Mouse (Mus musculus): Measurements from ENCODE around the gene Agap2. TPM values are rescaled to one million over a fixed set of nuclear protein-coding genes. Genes with fewer than 3 reads are reported as not detected.
"Not testable (repeated sequence)": the region's sequence is repeated elsewhere in the genome, so short reads cannot be mapped to it uniquely, and the experiment has no call there.

Gene Agap2
- polyA plus RNA-seq, 1 experiment from 2014 or later, result 0.33 TPM

DNA sequence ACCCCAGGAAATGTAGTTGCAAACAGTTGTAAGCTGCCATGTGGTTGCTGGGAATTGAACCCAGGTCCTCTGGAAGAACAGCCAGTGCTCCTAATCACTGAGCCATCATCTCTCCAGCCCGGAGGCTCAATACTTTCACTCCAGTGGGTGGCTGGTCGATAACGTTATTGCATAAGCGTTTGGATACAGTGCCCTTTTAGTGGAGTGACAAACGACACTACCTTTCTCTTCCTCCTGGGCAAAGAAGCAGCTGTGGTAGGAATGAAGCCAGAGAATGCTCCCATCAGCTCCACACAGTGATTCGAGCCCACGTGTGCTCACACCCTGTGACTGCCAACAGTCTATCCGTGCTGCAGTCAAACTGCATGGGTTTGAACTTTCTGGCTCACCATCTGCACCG lies 3.9 kb upstream of the Agap2 start:
- Histone ChIP-seq H3K9me3 (no peaks in the 10 kb centered on the region), H3K27me3 (ENCODE audit: insufficient read depth, poor library complexity, severe bottlenecking) (peaks cover 14% of the 10 kb centered on the region), H3K4me3 (peak overlapping the region; percentile 74), H3K36me3 (peaks cover 26% of the 10 kb centered on the region), H3K27ac (peak overlapping the region; percentile 93; the same call in 1 of the 2 replicates), H3K4me1 (replicated peaks) (peaks cover 38% of the 10 kb centered on the region)
- no peak for DNase-seq (ENCODE audit: low spot score)
- 81% methylated on average over 9 of the region's 9 CpGs for WGBS

DNA sequence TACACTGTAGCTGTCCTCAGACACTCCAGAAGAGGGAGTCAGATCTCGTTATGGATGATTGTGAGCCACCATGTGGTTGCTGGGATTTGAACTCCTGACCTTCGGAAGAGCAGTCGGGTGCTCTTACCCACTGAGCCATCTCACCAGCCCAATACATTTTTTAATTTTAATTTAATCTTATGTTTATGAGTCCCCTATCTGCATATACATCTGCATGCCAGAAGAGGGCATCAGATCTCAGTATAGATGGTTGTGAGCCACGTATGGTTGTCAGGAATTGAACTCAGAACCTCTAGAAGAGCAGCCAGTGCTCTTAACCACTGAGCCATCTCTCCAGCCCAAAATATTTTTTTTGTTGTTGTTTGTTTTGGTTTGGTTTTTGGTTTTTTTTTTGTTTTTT lies 2.8 kb upstream of the Agap2 start:
- not testable (repeated sequence) for DNase-seq (ENCODE audit: low spot score); H3K27ac ChIP-seq; H3K9me3 ChIP-seq; H3K4me3 ChIP-seq
- H3K36me3 ChIP-seq, result peaks cover 16% of the 10 kb centered on the region
- H3K27me3 ChIP-seq (ENCODE audit: insufficient read depth, poor library complexity, severe bottlenecking), result peaks cover 24% of the 10 kb centered on the region
- 89% methylated on average over 4 of the region's 4 CpGs for WGBS
- peaks cover 34% of the 10 kb centered on the region for H3K4me1 ChIP-seq (replicated peaks)

DNA sequence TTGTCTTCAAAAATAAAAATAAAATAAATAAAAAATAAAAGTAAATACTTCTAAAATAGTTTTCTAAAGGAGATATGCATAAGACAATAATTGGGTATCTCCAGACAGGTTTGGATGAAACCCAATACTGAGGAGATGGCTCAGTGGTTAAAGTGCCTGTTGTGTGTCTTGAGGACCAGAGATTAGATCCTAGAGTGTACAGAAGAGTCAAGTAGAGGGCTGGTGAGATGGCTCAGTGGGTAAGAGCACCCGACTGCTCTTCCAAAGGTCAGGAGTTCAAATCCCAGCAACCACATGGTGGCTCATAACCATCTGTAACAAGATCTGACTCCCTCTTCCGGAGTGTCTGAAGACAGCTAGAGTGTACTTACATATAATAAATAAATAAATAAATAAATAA lies 2.1 kb upstream of the Agap2 start:
- H3K4me3 ChIP-seq; DNase-seq (ENCODE audit: low spot score); H3K27ac ChIP-seq; H3K9me3 ChIP-seq; H3K36me3 ChIP-seq: not testable (repeated sequence)
- Histone ChIP-seq H3K27me3 (ENCODE audit: insufficient read depth, poor library complexity, severe bottlenecking) (peaks cover 31% of the 10 kb centered on the region), H3K4me1 (replicated peaks) (peaks cover 38% of the 10 kb centered on the region)
- WGBS, result 85% methylated on average over 2 of the region's 2 CpGs

- no peak for DNase-seq (ENCODE audit: low spot score)
- H3K4me3 ChIP-seq, result no peak overlapping the region
- no peaks in the 10 kb centered on the region for H3K9me3 ChIP-seq
- H3K4me1 ChIP-seq (replicated peaks), result peaks cover 38% of the 10 kb centered on the region
- H3K27me3 ChIP-seq (ENCODE audit: insufficient read depth, poor library complexity, severe bottlenecking), result peaks cover 42% of the 10 kb centered on the region
- H3K27ac ChIP-seq, result no peak overlapping the region
- no peaks in the 10 kb centered on the region for H3K36me3 ChIP-seq
- 91% methylated on average over 1 of the region's 1 CpGs for WGBS
Measured at GRCm38 (mm10) chr10:127073981-127074380, 1.1 kb upstream of the Agap2 start.

- no peaks in the 10 kb centered on the region for H3K9me3 ChIP-seq
- no peaks in the 10 kb centered on the region for H3K36me3 ChIP-seq
- H3K27ac ChIP-seq, result no peak overlapping the region
- no peak for DNase-seq (ENCODE audit: low spot score)
- H3K4me3 ChIP-seq, result no peak overlapping the region
- peaks cover 46% of the 10 kb centered on the region for H3K4me1 ChIP-seq (replicated peaks)
- WGBS, result 75% methylated on average over 8 of the region's 8 CpGs
- H3K27me3 ChIP-seq (ENCODE audit: insufficient read depth, poor library complexity, severe bottlenecking), result peaks cover 58% of the 10 kb centered on the region
Measured at GRCm38 (mm10) chr10:127075651-127076050, 567 bp downstream of the Agap2 start.

- Histone ChIP-seq H3K27ac (no peak overlapping the region), H3K27me3 (ENCODE audit: insufficient read depth, poor library complexity, severe bottlenecking) (peaks cover 63% of the 10 kb centered on the region), H3K36me3 (no peaks in the 10 kb centered on the region), H3K9me3 (no peaks in the 10 kb centered on the region), H3K4me3 (no peak overlapping the region), H3K4me1 (replicated peaks) (peaks cover 46% of the 10 kb centered on the region)
- 59% methylated on average over 4 of the region's 4 CpGs for WGBS
- DNase-seq (ENCODE audit: low spot score), result no peak
Measured at GRCm38 (mm10) chr10:127076082-127076481, 998 bp downstream of the Agap2 start.

GRCm38 (mm10) chr10:127077515-127077914 lies 2.4 kb downstream of the Agap2 start:
- Histone ChIP-seq H3K9me3 (no peaks in the 10 kb centered on the region), H3K4me3 (peak overlapping the region; percentile 78; the same call in 1 of the 2 replicates), H3K27ac (0 out of 2 replicates have a peak overlapping the region, but pooled peaks have one; percentile 31), H3K4me1 (replicated peaks) (peaks cover 56% of the 10 kb centered on the region), H3K36me3 (no peaks in the 10 kb centered on the region), H3K27me3 (ENCODE audit: insufficient read depth, poor library complexity, severe bottlenecking) (peaks cover 77% of the 10 kb centered on the region)
- WGBS, result 4% methylated on average over 10 of the region's 10 CpGs
- DNase-seq (ENCODE audit: low spot score), result no peak

DNA sequence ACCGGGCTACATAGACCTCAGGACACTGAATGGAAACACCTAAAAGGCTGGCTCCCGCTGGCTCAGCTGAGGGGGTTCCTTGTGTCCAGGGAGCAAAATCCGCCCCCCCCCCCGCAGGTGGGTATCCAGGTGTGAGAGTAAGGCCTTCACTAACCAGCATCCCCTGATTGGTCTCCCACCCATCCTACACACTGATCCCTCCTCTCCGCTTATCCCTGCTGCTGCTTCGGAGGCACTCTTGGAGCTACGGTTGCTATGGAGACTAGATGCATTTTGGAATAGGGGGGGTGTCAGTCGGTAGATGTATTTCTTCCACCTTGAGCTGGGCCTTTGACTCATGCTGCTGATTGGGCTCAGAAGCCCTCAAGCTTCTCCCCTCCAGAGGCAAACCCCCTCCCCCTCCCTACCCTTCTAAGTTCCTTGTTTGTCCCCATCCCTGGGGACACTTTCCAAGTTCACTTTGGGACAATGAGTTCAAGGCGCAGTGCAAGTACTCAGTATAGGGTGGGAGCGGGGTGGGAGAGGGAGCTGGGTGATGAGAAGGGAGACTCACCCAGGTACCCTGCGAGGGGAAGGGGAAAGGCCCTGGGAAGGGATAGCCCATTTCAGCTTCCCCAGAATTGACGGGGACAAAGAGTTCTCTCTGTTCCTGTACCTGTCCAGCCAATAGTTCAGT lies 3.1 kb downstream of the Agap2 start:
- H3K27me3 ChIP-seq (ENCODE audit: insufficient read depth, poor library complexity, severe bottlenecking), result peaks cover 83% of the 10 kb centered on the region
- 2% methylated on average over 12 of the region's 12 CpGs for WGBS
- H3K4me1 ChIP-seq (replicated peaks), result peaks cover 61% of the 10 kb centered on the region
- peak overlapping the region; percentile 84; the same call in 1 of the 2 replicates for H3K27ac ChIP-seq
- DNase-seq (ENCODE audit: low spot score), result no peak
- H3K9me3 ChIP-seq, result no peaks in the 10 kb centered on the region
- H3K4me3 ChIP-seq, result peak overlapping the region; percentile 78
- H3K36me3 ChIP-seq, result no peaks in the 10 kb centered on the region

DNA sequence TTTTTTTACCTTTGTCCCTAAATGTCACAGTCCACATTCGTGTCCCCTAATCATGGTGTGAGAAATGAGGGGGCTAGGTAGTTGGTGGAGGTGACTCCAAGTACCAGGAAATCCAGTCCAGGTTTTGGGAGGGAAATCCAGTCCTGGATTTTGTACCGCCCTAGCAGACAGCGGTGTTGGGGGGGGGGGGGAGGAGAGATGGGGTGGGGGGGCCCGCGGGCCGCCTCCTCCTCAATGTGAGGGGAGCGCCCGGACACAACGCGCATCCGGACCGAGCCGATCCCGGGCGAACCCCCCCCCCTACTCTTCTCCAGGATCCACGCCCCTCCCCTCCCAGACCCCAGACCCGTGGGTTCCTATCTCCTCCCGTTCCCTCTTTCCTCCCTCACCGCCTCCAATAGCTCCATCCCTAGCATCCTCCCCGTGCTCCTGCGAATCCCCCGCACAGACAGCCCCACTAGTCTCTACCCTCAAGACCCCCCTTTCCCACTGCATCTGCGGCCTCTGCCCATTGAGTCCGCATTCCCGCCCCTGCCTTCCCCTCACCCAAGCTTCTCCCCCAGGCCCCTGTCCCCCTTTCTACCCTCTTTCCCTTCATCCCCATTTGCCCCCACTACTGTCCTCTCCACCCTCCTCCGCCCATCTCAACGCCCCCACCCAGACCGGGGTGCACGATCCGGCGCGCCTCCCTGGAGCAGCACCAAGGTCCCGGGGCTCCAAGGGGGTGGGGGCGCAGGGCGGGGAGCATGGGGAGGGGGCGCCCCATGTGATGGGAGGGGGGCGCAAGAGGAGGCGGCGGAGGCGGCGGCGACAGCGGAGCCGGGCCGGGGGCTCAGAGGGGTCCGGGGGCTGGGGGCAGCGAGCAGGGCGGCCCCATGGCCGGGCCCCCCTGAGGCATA lies 3.8 kb downstream of the Agap2 start:
- H3K27ac ChIP-seq, result peak overlapping the region; percentile 84
- no peaks in the 10 kb centered on the region for H3K36me3 ChIP-seq
- H3K4me1 ChIP-seq (replicated peaks), result peaks cover 66% of the 10 kb centered on the region
- H3K9me3 ChIP-seq, result no peaks in the 10 kb centered on the region
- WGBS, result under 1% methylated on average over 49 of the region's 49 CpGs
- H3K27me3 ChIP-seq (ENCODE audit: insufficient read depth, poor library complexity, severe bottlenecking), result peaks cover 91% of the 10 kb centered on the region
- H3K4me3 ChIP-seq, result peak overlapping the region; percentile 78
- DNase-seq (ENCODE audit: low spot score), result peak; percentile 76

DNA sequence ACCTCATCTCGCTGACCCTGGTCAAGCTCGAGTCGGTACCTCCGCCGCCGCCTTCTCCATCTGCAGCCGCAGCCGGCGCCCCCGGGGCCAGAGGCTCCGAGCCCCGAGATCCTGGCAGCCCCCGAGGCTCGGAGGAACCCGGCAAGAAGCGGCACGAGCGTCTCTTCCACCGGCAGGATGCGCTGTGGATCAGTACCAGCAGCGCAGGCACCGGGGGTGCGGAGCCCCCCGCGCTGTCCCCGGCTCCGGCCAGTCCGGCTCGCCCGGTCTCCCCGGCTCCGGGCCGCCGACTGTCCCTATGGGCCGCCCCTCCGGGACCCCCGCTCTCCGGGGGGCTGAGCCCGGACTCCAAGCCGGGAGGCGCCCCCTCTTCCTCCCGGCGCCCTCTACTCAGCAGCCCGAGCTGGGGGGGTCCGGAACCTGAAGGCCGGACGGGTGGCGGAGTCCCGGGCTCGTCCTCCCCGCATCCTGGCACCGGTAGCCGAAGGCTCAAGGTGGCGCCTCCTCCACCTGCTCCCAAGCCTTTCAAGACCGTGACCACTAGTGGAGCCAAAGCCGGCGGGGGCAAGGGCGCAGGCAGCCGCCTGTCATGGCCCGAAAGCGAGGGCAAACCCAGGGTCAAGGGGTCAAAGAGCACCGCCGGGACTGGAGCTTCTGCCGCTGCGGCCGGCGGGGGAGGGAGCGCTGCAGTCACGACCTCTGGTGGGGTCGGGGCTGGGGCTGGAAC lies 4.7 kb downstream of the Agap2 start:
- Histone ChIP-seq H3K27ac (peak overlapping the region; percentile 84), H3K27me3 (ENCODE audit: insufficient read depth, poor library complexity, severe bottlenecking) (peaks cover 100% of the 10 kb centered on the region), H3K4me3 (peak overlapping the region; percentile 78), H3K4me1 (replicated peaks) (peaks cover 66% of the 10 kb centered on the region), H3K36me3 (no peaks in the 10 kb centered on the region), H3K9me3 (no peaks in the 10 kb centered on the region)
- under 1% methylated on average over 70 of the region's 70 CpGs for WGBS
- peak; percentile 38 for DNase-seq (ENCODE audit: low spot score)

- Histone ChIP-seq H3K36me3 (no peaks in the 10 kb centered on the region), H3K4me3 (peak overlapping the region; percentile 78), H3K27me3 (ENCODE audit: insufficient read depth, poor library complexity, severe bottlenecking) (peaks cover 94% of the 10 kb centered on the region), H3K27ac (peak overlapping the region; percentile 47; the same call in 1 of the 2 replicates), H3K4me1 (replicated peaks) (peaks cover 64% of the 10 kb centered on the region), H3K9me3 (no peaks in the 10 kb centered on the region)
- DNase-seq (ENCODE audit: low spot score), result peak; percentile 38
- WGBS, result 2% methylated on average over 48 of the region's 48 CpGs
Measured at GRCm38 (mm10) chr10:127080901-127081780, 6.1 kb downstream of the Agap2 start.

Data from hindbrain, embryonic 10.5 days (tissue).